Mouse (Mus musculus) CH12.LX (cell line): ENCODE data around the gene Cldn22. TPM values are rescaled to one million over a fixed set of nuclear protein-coding genes. Genes with fewer than 3 reads are reported as not detected.

Experiments used
- DNase-seq: peaks from one replicate; pipeline ENCODE4 v3.0.0-alpha.2; 2013; ENCODE audit errors: extremely low read depth
- H3K27ac ChIP-seq: 2 replicates; pipeline ENCODE4 v1.5.1; 2012; ENCODE audit warnings: low read depth, mild to moderate bottlenecking, control low read depth, moderate library complexity; ENCODE audit not compliant: insufficient read depth
- H3K27me3 ChIP-seq: replicated peaks from 2 replicates; pipeline ENCODE3; 2012; ENCODE audit warnings: inconsistent platforms
- H3K36me3 ChIP-seq, 2 experiments: replicated peaks in 1 of 2; 2 replicates each; pipeline versions ENCODE3 to v1.6.1; 2012; ENCODE audit warnings: inconsistent platforms in 1 of 2, low read length in 1 of 2, mild to moderate bottlenecking in 1 of 2, mixed read lengths in 1 of 2, moderate library complexity in 1 of 2; ENCODE audit not compliant: control insufficient read depth in 1 of 2, insufficient read depth in 1 of 2
- H3K4me1 ChIP-seq, 2 experiments: 2 replicates each; pipeline ENCODE4 v1.6.1; 2012; ENCODE audit warnings: inconsistent platforms in 1 of 2, moderate library complexity in 1 of 2; ENCODE audit not compliant: insufficient read depth in 2 of 2, control insufficient read depth in 1 of 2
- H3K4me2 ChIP-seq: 2 replicates; pipeline ENCODE4 v1.6.1; 2012; ENCODE audit warnings: low read depth, mild to moderate bottlenecking, control low read depth; ENCODE audit not compliant: poor library complexity, insufficient read depth, severe bottlenecking
- H3K4me3 ChIP-seq, 3 experiments: fragments of 150-350 bp in 1 of 3; sonication (generic) in 1 of 3; replicated peaks in 1 of 3; 2 replicates each; pipeline versions ENCODE3 to v1.5.1; 2011 to 2012; ENCODE audit warnings: low read depth in 2 of 3, low read length in 2 of 3, mild to moderate bottlenecking in 2 of 3, moderate library complexity in 2 of 3, control low read depth in 1 of 3, improper control_type of control experiment in 1 of 3, inconsistent platforms in 1 of 3, mixed read lengths in 1 of 3; ENCODE audit not compliant: poor library complexity in 1 of 3
- H3K79me2 ChIP-seq: replicated peaks from 2 replicates; pipeline ENCODE4 v1.6.1; 2012; ENCODE audit warnings: mild to moderate bottlenecking, moderate library complexity; ENCODE audit not compliant: control insufficient read depth, poor library complexity, insufficient read depth, severe bottlenecking; ENCODE audit errors: extremely low read depth
- H3K9ac ChIP-seq: 2 replicates; pipeline ENCODE4 v1.6.1; 2012; ENCODE audit warnings: low read depth, mild to moderate bottlenecking, control low read depth, moderate library complexity; ENCODE audit not compliant: insufficient read depth
- H3K9me3 ChIP-seq: replicated peaks from 2 replicates; pipeline ENCODE3; 2012; ENCODE audit warnings: low read length, inconsistent platforms, mixed read lengths
- BHLHE40 ChIP-seq: IDR thresholded peaks from 2 replicates; pipeline ENCODE4 v1.6.1; 2011; ENCODE audit warnings: mild to moderate bottlenecking, low read depth, low read length, improper control_type of control experiment
- CHD2 ChIP-seq: IDR thresholded peaks from 2 replicates; pipeline ENCODE4 v1.6.1; 2011; ENCODE audit warnings: low read length, improper control_type of control experiment
- ELF1 ChIP-seq: IDR thresholded peaks from 2 replicates; pipeline ENCODE4 v1.6.1; 2014; ENCODE audit warnings: low read depth, mild to moderate bottlenecking, inconsistent platforms, low read length, improper control_type of control experiment
- ETS1 ChIP-seq: conservative IDR thresholded peaks from 2 replicates; pipeline ENCODE4 v1.6.1; 2012; ENCODE audit warnings: low read depth, mild to moderate bottlenecking, inconsistent platforms, low read length, improper control_type of control experiment, moderate library complexity
- GABPA ChIP-seq: IDR thresholded peaks from 2 replicates; pipeline ENCODE4 v1.6.1; 2012; ENCODE audit warnings: low read depth, low read length, improper control_type of control experiment, inconsistent platforms; ENCODE audit not compliant: insufficient replicate concordance
- JUND ChIP-seq: conservative IDR thresholded peaks from 2 replicates; pipeline ENCODE4 v1.6.1; 2011; ENCODE audit warnings: low read depth, low read length, improper control_type of control experiment
- MAFK ChIP-seq: IDR thresholded peaks from 2 replicates; pipeline ENCODE4 v1.6.1; 2011; ENCODE audit warnings: low read length, improper control_type of control experiment; ENCODE audit not compliant: insufficient replicate concordance
- MXI1 ChIP-seq: IDR thresholded peaks from 2 replicates; pipeline ENCODE4 v1.6.1; 2011; ENCODE audit warnings: mild to moderate bottlenecking, low read depth, low read length, improper control_type of control experiment
- POLR2A ChIP-seq: IDR thresholded peaks from 2 replicates; pipeline ENCODE4 v1.6.1; 2011; ENCODE audit warnings: low read depth, mild to moderate bottlenecking, improper control_type of control experiment, low read length
- POLR2AphosphoS2 ChIP-seq: IDR thresholded peaks from 2 replicates; pipeline ENCODE4 v1.6.1; 2011; ENCODE audit warnings: low read depth, low read length, improper control_type of control experiment
- SIN3A ChIP-seq: IDR thresholded peaks from 2 replicates; pipeline ENCODE4 v1.6.1; 2012; ENCODE audit warnings: low read length, improper control_type of control experiment, inconsistent platforms
- TBP ChIP-seq: conservative IDR thresholded peaks from 2 replicates; pipeline ENCODE4 v1.6.1; 2011; ENCODE audit warnings: low read depth, low read length, improper control_type of control experiment
- TCF12 ChIP-seq: IDR thresholded peaks from 2 replicates; pipeline ENCODE4 v1.6.1; 2014; ENCODE audit warnings: low read depth, mild to moderate bottlenecking, inconsistent platforms, low read length, improper control_type of control experiment
- USF1 ChIP-seq: IDR thresholded peaks from 2 replicates; pipeline ENCODE4 v1.6.1; 2014; ENCODE audit warnings: low read depth, mild to moderate bottlenecking, inconsistent platforms, low read length, improper control_type of control experiment
- USF2 ChIP-seq: conservative IDR thresholded peaks from 2 replicates; pipeline ENCODE4 v1.6.1; 2011; ENCODE audit warnings: low read depth, low read length, improper control_type of control experiment
- ZC3H11A ChIP-seq: IDR thresholded peaks from 2 replicates; pipeline ENCODE4 v1.6.1; 2012; ENCODE audit warnings: low read depth, mild to moderate bottlenecking, inconsistent platforms, low read length, improper control_type of control experiment
- ZNF384 ChIP-seq: IDR thresholded peaks from 2 replicates; pipeline ENCODE4 v1.6.1; 2012; ENCODE audit warnings: low read depth, low read length, improper control_type of control experiment, inconsistent platforms
- dilution Hi-C: fragments of 300-500 bp; cut with MboI; formaldehyde crosslinking; loops from 2 replicates; pipeline ENCODE4 v1.14.3; 2020; ENCODE audit warnings: low sequenced_read_pairs; ENCODE audit not compliant: extremely low pct_unique_long_range_greater_than_20kb, extremely low pct_ligation_motif_present
- in situ Hi-C: fragments of 300-500 bp; cut with MboI; formaldehyde crosslinking; loops from 3 replicates; pipeline ENCODE4 v1.14.3; 2019; ENCODE audit warnings: low sequenced_read_pairs, low pct_ligation_motif_present, low pct_unique_long_range_greater_than_20kb, mixed read lengths
- polyA plus RNA-seq: library from polyadenylated mRNA; unstranded; fragments of >175 nt; gene quantifications from 2 replicates; pipeline ENCODE4 v1.2.1, GENCODE M21; 2012; ENCODE audit warnings: low read depth; ENCODE audit not compliant: insufficient read length
- total RNA-seq, 2 experiments: library from RNA; depleted of rRNA; stranded (reverse); fragments of 300-350 nt in 1 of 2; fragments of >200 nt in 1 of 2; gene quantifications; 2 replicates each; pipeline ENCODE4 v1.2.3; 2012 to 2014

Cldn22 gene
- total and polyA plus RNA-seq, 3 experiments: not detected

- Histone ChIP-seq H3K4me2 (no peak overlapping the region), H3K4me3 (no peak overlapping the region), H3K9ac (no peak overlapping the region), H3K36me3 (no peaks in the 10 kb centered on the region), H3K27ac (no peak overlapping the region), H3K27me3 (no peaks in the 10 kb centered on the region), H3K4me1 (peaks cover 0 to 10% of the 10 kb centered on the region in 2 experiments; a peak in 2 of 4 replicates), H3K79me2 (no peaks in the 10 kb centered on the region), H3K9me3 (peaks cover 2% of the 10 kb centered on the region)
- in situ Hi-C loops (no loop called here), dilution Hi-C loops (no loop called here)
- DNase-seq: no peak
- TF ChIP-seq USF1 (no peak), BHLHE40 (no peak), TCF12 (no peak)
These were observed 42.4 kb upstream of the Cldn22 start for GRCm38 (mm10) chr8:47781881-47782280.

GRCm38 (mm10) chr8:47783544-47783943 is 40.7 kb upstream of the Cldn22 start:
- H3K36me3 ChIP-seq: no peaks in the 10 kb centered on the region
- H3K4me3 ChIP-seq: no peak overlapping the region
- no peaks in the 10 kb centered on the region for H3K27me3 ChIP-seq
- DNase-seq: no peak
- no peaks in the 10 kb centered on the region for H3K79me2 ChIP-seq
- H3K9me3 ChIP-seq: peaks cover 2% of the 10 kb centered on the region
- TF ChIP-seq CHD2 (no peak), TCF12 (no peak), USF1 (no peak), TBP (no peak), ETS1 (no peak), JUND (no peak), SIN3A (no peak), POLR2A (no peak), USF2 (no peak)
- in situ Hi-C loops: no loop called here
- no peak overlapping the region for H3K9ac ChIP-seq
- peaks cover 0 to 10% of the 10 kb centered on the region in 2 experiments; a peak in 2 of 4 replicates for H3K4me1 ChIP-seq
- no peak overlapping the region for H3K27ac ChIP-seq
- no peak overlapping the region for H3K4me2 ChIP-seq
- dilution Hi-C loops: no loop called here

GRCm38 (mm10) chr8:47783944-47784343 is 40.3 kb upstream of the Cldn22 start:
- no peak for DNase-seq
- in situ Hi-C loops: no loop called here

More at GRCm38 (mm10) chr8:47783944-47784343, 40.3 kb upstream of the Cldn22 start:
- H3K9ac ChIP-seq: no peak overlapping the region
- H3K27me3 ChIP-seq: no peaks in the 10 kb centered on the region
- dilution Hi-C loops: no loop called here
- no peaks in the 10 kb centered on the region for H3K36me3 ChIP-seq
- H3K79me2 ChIP-seq: no peaks in the 10 kb centered on the region
- no peak overlapping the region for H3K4me2 ChIP-seq
- no peak overlapping the region for H3K27ac ChIP-seq
- no peak for TF ChIP-seq USF2
- TF ChIP-seq GABPA: no peak
- no peak for TF ChIP-seq MAFK
- no peak for TF ChIP-seq MXI1
- TF ChIP-seq POLR2A: no peak
- TF ChIP-seq ELF1: no peak
- TF ChIP-seq ZC3H11A: no peak
- no peak for TF ChIP-seq ZNF384
- no peak for TF ChIP-seq TBP
- no peak for TF ChIP-seq POLR2AphosphoS2
- TF ChIP-seq SIN3A: no peak
- H3K4me1 ChIP-seq: peaks cover 0 to 10% of the 10 kb centered on the region in 2 experiments; a peak in 2 of 4 replicates
- peaks cover 2% of the 10 kb centered on the region for H3K9me3 ChIP-seq
- no peak overlapping the region for H3K4me3 ChIP-seq
